Mouse (Mus musculus) G1E (cell line): ENCODE results near the gene Pex14.

Experiments used
- CTCF ChIP-seq: IDR thresholded peaks from 2 replicates; pipeline ENCODE4 v1.5.1; 2012; ENCODE audit warnings: low read depth, low read length, inconsistent platforms, mixed read lengths
- GATA1 ChIP-seq: IDR thresholded peaks from 2 replicates; pipeline ENCODE4 v1.6.1; 2012; ENCODE audit warnings: borderline replicate concordance, low read length, inconsistent platforms, mixed read lengths
- POLR2AphosphoS5 ChIP-seq: IDR thresholded peaks from 2 replicates; pipeline ENCODE4 v1.6.1; 2012; ENCODE audit warnings: low read depth, low read length, inconsistent platforms; ENCODE audit not compliant: insufficient replicate concordance
- TAL1 ChIP-seq: conservative IDR thresholded peaks from 2 replicates; pipeline ENCODE4 v1.6.1; 2012; ENCODE audit warnings: low read depth, low read length, inconsistent platforms, mixed read lengths

- TF ChIP-seq GATA1 = no peak
- no peak for TF ChIP-seq CTCF
- TF ChIP-seq TAL1 = no peak
- TF ChIP-seq POLR2AphosphoS5 = no peak
These were observed 14.3 kb downstream of the Pex14 start for GRCm38 (mm10) chr4:149085381-149085780.
